Mouse (Mus musculus): ENCODE data around the gene Gm38394. TPM values are rescaled to one million over a fixed set of nuclear protein-coding genes. Genes with fewer than 3 reads are reported as not detected.

The Gm38394 gene
- total RNA-seq (2023; ENCODE audit: inconsistent age), result 41.2 to 51.2 TPM (median 44.9 TPM) in 4 replicates

DNA sequence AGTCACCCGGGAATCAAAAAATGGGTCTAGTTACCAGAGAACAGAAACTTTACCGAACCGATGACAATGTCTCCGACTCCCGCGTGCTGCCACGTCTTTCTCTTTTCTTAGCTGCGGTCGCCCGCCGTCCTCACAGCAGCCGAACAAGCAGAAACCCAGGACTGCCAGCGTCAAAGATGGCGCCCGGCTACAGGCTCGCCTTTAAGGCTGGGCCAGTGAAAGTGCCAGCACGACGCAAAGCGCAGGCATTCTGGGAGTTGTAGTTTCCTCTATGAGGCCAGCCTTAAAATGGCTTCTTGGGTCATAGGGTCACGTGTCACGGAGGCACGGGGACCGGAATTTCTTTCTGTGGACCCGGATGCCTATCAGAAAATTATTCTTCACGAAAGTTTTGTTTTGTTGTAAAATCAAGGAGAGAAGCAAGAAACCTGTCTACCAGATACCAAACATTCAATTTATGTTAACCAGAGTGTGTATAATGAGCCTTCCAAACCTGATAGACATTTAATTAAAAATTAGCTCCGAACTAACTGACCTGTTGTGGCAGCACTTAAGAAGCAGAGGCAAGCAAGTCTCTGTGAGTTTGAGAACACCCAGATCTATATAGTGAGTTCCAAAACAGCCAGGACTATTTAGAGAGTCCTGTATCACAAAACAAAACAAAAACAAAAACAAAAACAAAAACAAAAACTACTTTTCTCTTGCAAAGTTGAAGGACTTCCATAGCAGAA, at the start of gene Gm38394:
Gene Gm38394 (minus strand): TSS at position 116 of the 731 bp plus-strand sequence.

DNA sequence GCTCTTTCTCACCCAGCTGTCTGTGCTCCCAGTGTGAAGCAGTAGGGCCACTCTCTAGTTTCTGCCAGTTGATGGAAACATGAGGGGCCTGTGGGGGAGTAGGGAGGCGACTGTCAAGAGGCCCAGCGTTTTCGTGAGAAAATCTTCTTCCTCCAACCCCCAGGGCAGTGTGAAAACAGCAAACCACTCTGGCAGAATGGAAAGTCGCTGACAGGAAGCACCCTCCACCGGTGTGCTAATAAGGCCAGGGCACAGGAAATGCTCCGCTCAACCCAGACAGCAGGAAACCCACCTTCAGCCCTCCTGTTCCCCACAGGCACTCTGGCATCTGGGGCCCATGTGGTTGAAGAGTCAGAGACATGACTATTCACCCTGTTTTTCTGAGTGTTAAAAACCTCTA, 28.8 kb upstream of the Gm38394 start, which contains the start of gene Lax1:
Gene Lax1 (minus strand): TSS at position 212 of the 400 bp plus-strand sequence.

DNA sequence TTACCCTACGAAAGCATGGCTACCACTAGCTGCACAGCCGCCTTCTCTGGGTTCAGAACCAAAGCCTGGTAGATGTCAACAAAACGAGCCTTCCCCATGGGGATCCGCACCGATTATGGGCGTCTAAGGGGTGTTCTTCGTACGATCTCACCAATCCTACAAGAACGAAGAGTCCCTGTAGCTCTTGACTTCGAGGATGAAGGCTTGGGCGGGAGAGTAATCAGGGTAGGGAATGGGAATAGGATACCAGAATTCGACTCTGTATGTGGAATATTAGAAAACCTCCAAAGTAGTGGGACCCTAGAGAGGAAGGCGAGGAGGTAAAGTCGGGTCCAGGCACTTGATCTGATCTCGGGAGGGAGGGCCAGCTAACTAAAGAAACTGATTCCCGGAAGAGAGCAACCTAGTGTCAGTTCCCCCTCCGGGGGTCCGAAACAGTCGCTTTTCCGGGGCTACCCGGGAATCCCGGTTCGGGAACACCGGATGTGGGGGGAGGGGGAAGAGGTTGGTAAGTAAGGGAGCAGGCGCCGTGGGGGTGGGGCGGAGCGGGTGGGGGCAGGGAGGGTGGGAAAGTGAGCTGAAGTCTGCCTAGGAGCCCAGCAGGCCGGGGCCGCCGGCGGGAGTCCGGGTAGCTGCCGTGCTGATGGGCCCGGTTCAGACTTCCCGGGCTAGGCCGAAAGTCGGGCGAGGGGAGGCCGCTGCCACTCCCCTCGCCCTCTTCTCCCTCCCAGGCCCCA, 484 bp downstream of the Gm38394 start, which contains the start of gene Zbed6:
Gene Zbed6 (minus strand): TSS at position 420 of the 737 bp plus-strand sequence.

DNA sequence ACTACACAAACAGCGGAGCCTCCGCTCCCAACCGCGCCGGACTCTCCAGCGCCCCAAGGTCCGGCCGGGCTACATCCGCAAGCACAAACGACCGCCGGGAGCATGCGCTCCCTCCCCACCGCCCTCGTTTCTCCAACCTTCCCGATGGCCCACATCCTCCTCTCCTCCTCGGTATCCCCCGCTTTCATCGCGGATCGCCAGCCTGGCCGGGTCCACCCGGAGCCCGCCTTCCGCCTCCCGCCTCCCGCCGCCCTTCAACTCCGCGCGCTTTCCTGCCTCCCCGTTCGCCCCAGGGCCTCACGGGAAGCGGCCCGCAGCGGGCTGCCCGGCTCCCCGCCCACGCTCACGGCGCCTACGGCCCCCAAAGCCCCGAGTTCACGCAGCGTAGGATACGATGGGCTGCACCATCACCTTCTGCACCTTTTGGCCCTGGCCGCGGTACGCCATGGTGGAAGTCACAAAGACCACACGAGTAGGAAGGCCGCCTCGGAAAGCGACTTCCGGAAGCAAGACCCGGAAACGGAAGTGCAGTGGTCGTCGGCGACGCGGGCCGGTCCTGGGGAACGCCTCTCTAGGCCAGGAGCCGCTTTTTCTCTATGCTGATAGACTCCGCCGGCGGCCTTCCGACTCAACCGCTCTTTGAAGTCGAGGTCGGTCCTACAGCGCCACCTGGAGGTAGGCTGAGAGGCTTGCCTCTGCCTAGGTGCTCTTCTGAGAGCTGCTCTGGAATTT, 51.2 kb downstream of the Gm38394 start, which contains the start of gene Snrpe:
Gene Snrpe (minus strand): TSS at position 521 of the 732 bp plus-strand sequence.

Other genes with a start within 250 kb of the Gm38394 start
- gene Sox13, start 236.9 kb downstream of the Gm38394 start, total RNA-seq (2023; ENCODE audit: inconsistent age), result 0.69 to 1.8 TPM (median 1.0 TPM) in 4 replicates
- gene Snrpe, start 51.0 kb downstream of the Gm38394 start, total RNA-seq (2023; ENCODE audit: inconsistent age), result 162 to 178 TPM (median 175 TPM) in 4 replicates
- 25.3 to 31.7 TPM (median 27.8 TPM) in 4 replicates for gene Zbed6, start 433 bp downstream of the Gm38394 start, total RNA-seq (2023; ENCODE audit: inconsistent age)
- 190 to 229 TPM (median 199 TPM) in 4 replicates for gene Lax1, start 28.8 kb upstream of the Gm38394 start, total RNA-seq (2023; ENCODE audit: inconsistent age)
- 0.15 to 1.4 TPM (median 0.27 TPM) in 4 replicates for gene Atp2b4, start 139.7 kb upstream of the Gm38394 start, total RNA-seq (2023; ENCODE audit: inconsistent age)
- not detected in 4 replicates for gene Optc, start 246.7 kb upstream of the Gm38394 start, total RNA-seq (2023; ENCODE audit: inconsistent age)

All from B cell, adult (primary cell).